Mouse (Mus musculus): ENCODE data around the gene Ascl1. TPM values are rescaled to one million over a fixed set of nuclear protein-coding genes. Genes with fewer than 3 reads are reported as not detected.
A peak's percentile ranks its signal among the peaks of the same experiment; 100 is the strongest.

The Ascl1 gene
- polyA plus RNA-seq, 1 experiment from 2014 or later, result 94.5 TPM

DNA sequence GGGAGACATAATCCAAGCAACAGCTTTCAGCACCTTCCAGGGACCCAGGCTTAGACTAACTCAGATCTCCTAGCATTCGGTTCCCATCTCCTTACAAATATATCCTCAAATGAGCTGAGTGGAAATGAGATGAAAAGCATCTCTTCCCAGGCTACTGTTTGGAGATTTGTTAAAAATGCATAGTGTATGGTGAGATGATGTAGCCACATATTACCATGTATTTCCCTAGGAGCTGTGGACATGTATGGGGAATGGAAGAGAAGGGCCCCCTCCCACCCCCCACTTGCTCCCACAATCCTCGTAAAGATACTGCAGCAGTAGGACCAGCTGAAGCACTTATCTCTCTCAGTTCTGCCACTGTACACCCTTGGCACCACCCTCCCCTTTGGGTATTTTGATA is 3.1 kb downstream of the Ascl1 start:
- H3K4me3 ChIP-seq (ENCODE audit: low read depth, low read length), result peak overlapping the region; percentile 94
- H3K27ac ChIP-seq (ENCODE audit: low read depth, low read length), result peak overlapping the region; percentile 67
- 5% methylated on average over 2 of the region's 2 CpGs for WGBS
- peaks cover 6% of the 10 kb centered on the region for H3K27me3 ChIP-seq (ENCODE audit: control insufficient read depth, insufficient read depth, low read length)
- no peaks in the 10 kb centered on the region for H3K36me3 ChIP-seq (ENCODE audit: control insufficient read depth, insufficient read depth, low read length)
- peak overlapping the region; percentile 99 for H3K9ac ChIP-seq (ENCODE audit: low read length)
- H3K4me2 ChIP-seq, result peak overlapping the region; percentile 41
- ATAC-seq (ENCODE audit: low FRiP score) (no peak), DNase-seq (ENCODE audit: low spot score, missing footprints) (no peak)
- peaks cover 48% of the 10 kb centered on the region for H3K4me1 ChIP-seq (ENCODE audit: control insufficient read depth, insufficient read depth, low read length)
- H3K9me3 ChIP-seq (ENCODE audit: control insufficient read depth, low read length), result no peaks in the 10 kb centered on the region

DNA sequence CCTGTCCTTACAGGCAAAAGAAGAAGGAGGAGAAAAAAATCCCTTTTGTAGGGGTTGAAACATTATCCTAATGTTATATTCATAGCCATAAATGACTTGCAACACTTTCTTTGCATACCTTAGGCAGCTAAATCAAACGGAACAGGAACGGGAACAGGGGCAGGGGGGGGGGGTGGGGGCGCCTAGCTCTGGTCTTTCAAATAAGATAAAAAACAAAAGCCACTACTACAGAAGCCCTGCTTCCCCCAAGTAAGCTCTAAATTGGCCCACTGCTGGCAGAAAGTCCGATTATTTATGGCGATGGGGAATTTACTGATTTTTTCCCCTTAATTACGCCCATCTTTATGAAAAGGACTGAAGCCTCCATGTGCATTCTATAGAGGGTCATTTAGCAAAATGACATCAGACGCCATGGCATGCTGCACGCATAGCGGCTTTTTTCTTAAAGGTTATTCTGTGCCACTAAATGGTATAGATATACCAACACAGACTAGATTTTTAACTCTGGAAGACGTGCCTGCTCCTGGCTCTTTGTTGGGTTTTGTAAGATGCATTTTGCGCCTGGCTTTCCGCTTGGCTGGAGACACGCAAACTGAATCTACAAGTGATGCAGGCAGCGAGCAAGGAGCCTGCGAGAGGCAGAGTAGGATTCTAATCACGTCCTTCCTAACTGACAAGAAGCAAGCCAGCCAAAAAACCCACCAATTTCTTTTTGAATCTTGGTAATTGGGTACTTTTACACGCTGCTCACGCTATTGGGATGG is 4.0 kb downstream of the Ascl1 start:
- Histone ChIP-seq H3K36me3 (ENCODE audit: control insufficient read depth, insufficient read depth, low read length) (no peaks in the 10 kb centered on the region), H3K9me3 (ENCODE audit: control insufficient read depth, low read length) (no peaks in the 10 kb centered on the region), H3K27ac (ENCODE audit: low read depth, low read length) (peak overlapping the region; percentile 93), H3K27me3 (ENCODE audit: control insufficient read depth, insufficient read depth, low read length) (no peaks in the 10 kb centered on the region; the same call in 1 of the 2 replicates), H3K4me3 (ENCODE audit: low read depth, low read length) (peak overlapping the region; percentile 14; the same call in 1 of the 2 replicates), H3K9ac (ENCODE audit: low read length) (peak overlapping the region; percentile 53), H3K4me2 (peak overlapping the region; percentile 46), H3K4me1 (ENCODE audit: control insufficient read depth, insufficient read depth, low read length) (peaks cover 49% of the 10 kb centered on the region)
- DNase-seq (ENCODE audit: low spot score, missing footprints), result peak; percentile 97
- ATAC-seq (ENCODE audit: low FRiP score), result peak; percentile 1; the same call in 1 of the 2 replicates
- WGBS, result 1% methylated on average over 18 of the region's 18 CpGs

DNA sequence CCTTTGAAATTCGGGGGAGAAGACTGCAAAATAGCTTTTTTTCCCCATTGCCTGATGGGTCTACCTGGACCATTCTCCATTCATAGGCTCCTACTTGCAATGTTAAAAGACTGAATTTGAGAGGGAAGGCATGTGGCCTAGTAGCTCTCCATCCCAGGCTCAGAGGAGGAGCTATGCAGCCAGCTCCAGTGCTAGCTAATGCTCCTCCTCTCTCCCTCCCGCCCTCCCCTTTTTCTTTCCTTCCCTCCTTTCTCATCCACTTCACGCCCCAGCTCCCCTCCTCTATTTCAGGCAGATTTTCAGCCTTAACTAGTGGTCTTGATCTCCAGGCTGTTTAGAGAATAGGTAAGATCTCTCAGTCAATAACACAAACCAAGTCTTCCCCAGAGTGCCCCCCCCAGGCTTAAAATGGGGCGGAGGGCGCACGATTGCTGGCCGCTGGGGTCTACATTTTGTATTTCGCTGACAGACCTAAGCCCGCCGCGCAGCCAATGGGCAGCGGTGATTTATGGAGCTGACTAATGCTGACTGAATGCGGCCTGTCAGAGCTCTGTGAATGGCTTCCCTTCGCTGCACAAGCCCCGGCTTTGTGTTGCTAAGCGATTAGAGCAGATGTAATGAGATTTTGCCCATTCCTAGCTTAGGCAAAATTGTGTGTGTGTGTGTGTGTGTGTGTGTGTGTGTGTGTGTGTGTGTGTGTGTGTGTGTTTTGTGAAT is 4.9 kb downstream of the Ascl1 start:
- peak overlapping the region; percentile 93 for H3K27ac ChIP-seq (ENCODE audit: low read depth, low read length)
- WGBS, result under 1% methylated on average over 16 of the region's 16 CpGs
- H3K36me3 ChIP-seq (ENCODE audit: control insufficient read depth, insufficient read depth, low read length), result no peaks in the 10 kb centered on the region
- no peaks in the 10 kb centered on the region for H3K27me3 ChIP-seq (ENCODE audit: control insufficient read depth, insufficient read depth, low read length)
- peak overlapping the region; percentile 46 for H3K4me2 ChIP-seq
- H3K9ac ChIP-seq (ENCODE audit: low read length), result peak overlapping the region; percentile 53; the same call in 1 of the 2 replicates
- H3K4me1 ChIP-seq (ENCODE audit: control insufficient read depth, insufficient read depth, low read length), result peaks cover 45% of the 10 kb centered on the region
- ATAC-seq (ENCODE audit: low FRiP score) (peak; percentile 79), DNase-seq (ENCODE audit: low spot score, missing footprints) (peak; percentile 97)
- peak overlapping the region; percentile 11; the same call in 1 of the 2 replicates for H3K4me3 ChIP-seq (ENCODE audit: low read depth, low read length)
- no peaks in the 10 kb centered on the region for H3K9me3 ChIP-seq (ENCODE audit: control insufficient read depth, low read length)

DNA sequence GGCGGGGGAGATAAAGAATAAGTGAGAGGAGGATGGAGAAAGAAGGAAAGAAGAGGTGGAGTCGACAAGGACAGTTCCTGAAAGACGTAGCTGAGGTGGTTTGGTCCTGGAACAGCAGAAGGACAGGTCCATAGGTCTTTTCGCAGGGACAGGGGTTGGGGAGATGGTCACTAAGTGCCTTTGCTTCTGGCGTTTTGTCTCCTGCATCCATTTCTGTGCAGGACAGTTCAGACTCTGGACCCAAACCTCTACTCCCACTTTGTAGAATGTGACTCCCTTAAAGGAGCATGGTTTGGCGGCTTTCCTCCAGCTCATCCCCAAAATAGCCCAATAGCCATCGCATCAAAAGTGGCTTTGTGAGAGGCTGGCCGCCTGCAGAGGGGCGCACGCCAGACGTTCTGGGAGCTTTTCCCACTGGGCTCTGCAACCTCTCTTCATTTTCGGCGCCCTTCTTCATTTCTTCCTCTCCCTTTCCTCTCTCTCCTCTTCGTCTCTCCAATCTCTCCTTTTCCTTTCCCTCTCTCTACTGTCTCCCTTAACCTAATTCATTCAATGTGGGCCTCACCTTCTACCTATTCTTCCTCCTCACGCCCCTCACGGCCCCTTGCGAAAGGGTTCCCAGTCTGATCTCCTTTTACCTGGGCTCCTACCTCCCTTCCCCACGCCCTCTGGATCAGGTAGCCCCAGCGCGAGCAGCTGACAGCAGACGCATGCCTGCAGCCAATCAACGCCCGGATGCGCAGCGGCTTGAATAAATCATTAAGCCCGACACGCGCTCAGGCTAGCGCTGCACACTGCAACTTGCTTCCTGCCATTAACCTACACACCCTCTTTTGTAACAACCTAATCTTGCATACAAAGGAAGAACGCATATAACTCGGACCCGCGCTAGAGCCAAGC is 7.5 kb downstream of the Ascl1 start:
- WGBS, result under 1% methylated on average over 33 of the region's 33 CpGs
- peak overlapping the region; percentile 84 for H3K27ac ChIP-seq (ENCODE audit: low read depth, low read length)
- ATAC-seq (ENCODE audit: low FRiP score) (peak; percentile 33; the same call in 1 of the 2 replicates), DNase-seq (ENCODE audit: low spot score, missing footprints) (peak; percentile 94)
- peak overlapping the region; percentile 55 for H3K9ac ChIP-seq (ENCODE audit: low read length)
- H3K4me2 ChIP-seq, result peak overlapping the region; percentile 77
- no peaks in the 10 kb centered on the region for H3K9me3 ChIP-seq (ENCODE audit: control insufficient read depth, low read length)
- peaks cover 45% of the 10 kb centered on the region for H3K4me1 ChIP-seq (ENCODE audit: control insufficient read depth, insufficient read depth, low read length)
- no peaks in the 10 kb centered on the region for H3K27me3 ChIP-seq (ENCODE audit: control insufficient read depth, insufficient read depth, low read length)
- H3K4me3 ChIP-seq (ENCODE audit: low read depth, low read length), result peak overlapping the region; percentile 29
- no peaks in the 10 kb centered on the region for H3K36me3 ChIP-seq (ENCODE audit: control insufficient read depth, insufficient read depth, low read length)

DNA sequence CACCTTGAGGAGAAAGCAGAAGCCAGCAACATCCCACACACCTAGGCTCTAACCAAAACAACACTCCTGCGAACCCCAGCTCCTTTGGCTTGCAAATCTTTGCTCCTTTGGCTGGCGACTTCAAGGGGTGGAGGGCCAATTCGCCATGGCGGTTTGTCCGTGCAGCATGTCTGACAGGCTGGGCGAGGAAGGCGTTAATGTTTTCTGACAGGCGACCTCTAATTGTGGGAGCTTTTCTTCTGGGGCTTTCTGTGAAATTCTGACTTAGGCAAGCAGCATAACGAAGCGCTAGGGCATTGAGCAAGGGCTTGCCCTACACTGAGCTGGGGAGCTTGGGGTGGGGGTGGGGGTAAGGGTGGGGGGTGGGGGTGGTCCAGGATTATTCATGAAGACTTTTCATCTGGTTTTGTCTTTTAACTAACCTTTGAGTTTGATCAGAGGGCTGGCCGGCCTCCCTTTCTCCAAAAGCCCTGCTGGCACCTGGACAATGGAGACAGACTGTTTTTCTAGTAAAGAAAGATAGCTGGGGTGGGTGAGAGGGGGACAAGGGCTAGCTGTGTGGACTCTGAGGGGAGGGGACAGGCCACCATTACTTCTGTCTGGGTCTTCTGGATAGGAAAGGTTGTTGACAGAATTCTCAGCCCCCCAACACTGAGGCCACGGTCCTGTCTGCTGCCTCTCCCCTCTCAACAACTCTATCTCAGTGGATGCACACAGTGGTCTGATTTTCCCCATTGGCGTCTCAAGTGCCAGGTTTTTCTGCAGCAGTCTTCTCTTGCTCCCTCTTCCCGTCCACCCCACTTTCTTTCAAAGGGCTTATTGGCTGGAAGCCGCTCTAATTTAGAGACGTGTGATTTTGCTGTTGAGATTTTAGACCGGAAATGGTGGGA is 8.4 kb downstream of the Ascl1 start:
- 1% methylated on average over 17 of the region's 17 CpGs for WGBS
- H3K36me3 ChIP-seq (ENCODE audit: control insufficient read depth, insufficient read depth, low read length), result no peaks in the 10 kb centered on the region
- peak overlapping the region; percentile 55 for H3K9ac ChIP-seq (ENCODE audit: low read length)
- no peaks in the 10 kb centered on the region for H3K27me3 ChIP-seq (ENCODE audit: control insufficient read depth, insufficient read depth, low read length)
- H3K27ac ChIP-seq (ENCODE audit: low read depth, low read length), result peak overlapping the region; percentile 84
- peak overlapping the region; percentile 29 for H3K4me3 ChIP-seq (ENCODE audit: low read depth, low read length)
- DNase-seq (ENCODE audit: low spot score, missing footprints) (peak; percentile 93), ATAC-seq (ENCODE audit: low FRiP score) (peak; percentile 71)
- peak overlapping the region; percentile 77 for H3K4me2 ChIP-seq
- H3K4me1 ChIP-seq (ENCODE audit: control insufficient read depth, insufficient read depth, low read length), result peaks cover 39% of the 10 kb centered on the region
- H3K9me3 ChIP-seq (ENCODE audit: control insufficient read depth, low read length), result peaks cover 2% of the 10 kb centered on the region; the same call in 1 of the 2 replicates

- Histone ChIP-seq H3K4me2 (no peak overlapping the region), H3K4me1 (ENCODE audit: control insufficient read depth, insufficient read depth, low read length) (peaks cover 20% of the 10 kb centered on the region), H3K36me3 (ENCODE audit: control insufficient read depth, insufficient read depth, low read length) (no peaks in the 10 kb centered on the region), H3K9me3 (ENCODE audit: control insufficient read depth, low read length) (peaks cover 4% of the 10 kb centered on the region; the same call in 1 of the 2 replicates), H3K4me3 (ENCODE audit: low read depth, low read length) (no peak overlapping the region), H3K27me3 (ENCODE audit: control insufficient read depth, insufficient read depth, low read length) (no peaks in the 10 kb centered on the region), H3K9ac (ENCODE audit: low read length) (no peak overlapping the region), H3K27ac (ENCODE audit: low read depth, low read length) (no peak overlapping the region)
- DNase-seq (ENCODE audit: low spot score, missing footprints), result peak; percentile 75
- WGBS, result 42% methylated on average over 5 of the region's 5 CpGs
- peak; percentile 52 for ATAC-seq (ENCODE audit: low FRiP score)
Measured at GRCm38 (mm10) chr10:87477895-87478294, 15.6 kb downstream of the Ascl1 start.

GRCm38 (mm10) chr10:87474971-87475370 is 18.5 kb downstream of the Ascl1 start:
- Histone ChIP-seq H3K9ac (ENCODE audit: low read length) (no peak overlapping the region), H3K4me1 (ENCODE audit: control insufficient read depth, insufficient read depth, low read length) (peaks cover 28% of the 10 kb centered on the region), H3K4me3 (ENCODE audit: low read depth, low read length) (no peak overlapping the region), H3K9me3 (ENCODE audit: control insufficient read depth, low read length) (peaks cover under 1% of the 10 kb centered on the region; the same call in 1 of the 2 replicates), H3K36me3 (ENCODE audit: control insufficient read depth, insufficient read depth, low read length) (no peaks in the 10 kb centered on the region), H3K4me2 (no peak overlapping the region), H3K27me3 (ENCODE audit: control insufficient read depth, insufficient read depth, low read length) (no peaks in the 10 kb centered on the region), H3K27ac (ENCODE audit: low read depth, low read length) (no peak overlapping the region)
- DNase-seq (ENCODE audit: low spot score, missing footprints) (peak; percentile 82), ATAC-seq (ENCODE audit: low FRiP score) (no peak)
- WGBS, result 48% methylated on average over 2 of the region's 2 CpGs
